Mouse (Mus musculus) heart, embryonic 10.5 days (tissue): Measurements from ENCODE around the gene Gm26620. TPM values are rescaled to one million over a fixed set of nuclear protein-coding genes. Genes with fewer than 3 reads are reported as not detected.

Experiments
- DNase-seq: peaks from one replicate; pipeline ENCODE4 v3.0.0-alpha.2; 2017; ENCODE audit warnings: low spot score
- H3K27ac ChIP-seq: fragments of 300-500 bp; sonication (generic); 2 replicates; pipeline ENCODE4 v1.5.1; 2016; ENCODE audit warnings: mild to moderate bottlenecking
- H3K27me3 ChIP-seq: fragments of 300-500 bp; sonication (generic); 2 replicates; pipeline ENCODE4 v1.6.1; 2016; ENCODE audit warnings: mild to moderate bottlenecking; ENCODE audit not compliant: poor library complexity, insufficient read depth, severe bottlenecking
- H3K36me3 ChIP-seq: fragments of 300-500 bp; sonication (generic); 2 replicates; pipeline ENCODE4 v1.6.1; 2016; ENCODE audit warnings: mild to moderate bottlenecking, moderate library complexity
- H3K4me1 ChIP-seq: fragments of 300-500 bp; sonication (generic); 2 replicates; pipeline ENCODE4 v1.6.1; 2016; ENCODE audit warnings: mild to moderate bottlenecking
- H3K4me3 ChIP-seq: fragments of 300-500 bp; sonication (generic); 2 replicates; pipeline ENCODE4 v1.5.1; 2016; ENCODE audit warnings: mild to moderate bottlenecking, moderate library complexity
- H3K9me3 ChIP-seq: fragments of 300-500 bp; sonication (generic); 2 replicates; pipeline ENCODE4 v1.6.1; 2016; ENCODE audit warnings: mild to moderate bottlenecking, moderate library complexity
- WGBS: fragments of 180-500 bp; shearing (Covaris S2); methylation state at CpG from one replicate; pipeline ENCODE4 v1.1.7; 2016; 5-methylcytosine and 5-hydroxymethylcytosine counted together
- polyA plus RNA-seq: library from polyadenylated mRNA; unstranded; fragments of >200 nt; fragmentation: Nextera tagmentation; extraction: Ambion mirVana; gene quantifications from 2 replicates; pipeline ENCODE4 v1.2.1, GENCODE M21; 2016

The Gm26620 gene
- polyA plus RNA-seq, 1 experiment from 2014 or later = 0.67 TPM

DNA sequence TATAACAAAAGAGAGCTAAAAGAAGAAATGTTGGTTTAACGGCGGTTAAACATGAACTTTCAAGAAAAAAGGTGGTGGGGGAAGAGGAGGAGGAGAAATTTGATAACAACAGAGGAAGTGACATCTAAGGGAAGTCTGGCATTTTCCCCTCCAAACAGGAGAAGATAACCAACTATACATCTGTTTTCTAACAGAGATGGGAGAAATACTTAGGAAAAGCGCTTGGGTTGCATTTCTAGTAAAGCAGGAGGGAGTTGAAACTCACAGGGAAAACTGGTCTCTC is 22.5 kb upstream of the Gm26620 start:
- H3K4me1 ChIP-seq = peaks cover 34% of the 10 kb centered on the region
- H3K9me3 ChIP-seq = no peaks in the 10 kb centered on the region
- H3K27ac ChIP-seq = peak overlapping the region; percentile 49; the same call in 1 of the 2 replicates
- WGBS = 56% methylated on average over 3 of the region's 3 CpGs
- no peaks in the 10 kb centered on the region for H3K27me3 ChIP-seq
- no peak for DNase-seq
- H3K4me3 ChIP-seq = no peak overlapping the region
- no peaks in the 10 kb centered on the region for H3K36me3 ChIP-seq

DNA sequence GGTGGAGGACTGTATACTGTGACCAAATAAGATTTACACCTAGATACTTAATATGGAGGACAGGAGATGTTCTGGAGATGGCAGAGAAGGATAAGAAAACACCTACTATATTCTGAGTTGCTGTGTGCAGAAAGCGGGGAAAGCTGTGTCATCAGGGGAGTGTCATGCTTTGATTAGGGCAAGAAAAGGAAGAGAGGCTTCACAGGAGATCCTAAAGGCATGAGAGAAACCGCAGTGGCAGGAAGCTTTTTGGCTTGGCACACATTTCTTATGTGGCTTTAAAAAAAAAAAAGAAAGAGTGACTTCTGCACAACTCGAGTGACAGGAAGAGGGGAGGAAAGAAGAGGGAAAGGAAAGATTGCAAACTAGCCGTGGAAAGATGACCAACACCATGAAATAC is 21.8 kb upstream of the Gm26620 start:
- H3K27ac ChIP-seq = no peak overlapping the region
- H3K4me3 ChIP-seq = no peak overlapping the region
- H3K4me1 ChIP-seq = peaks cover 34% of the 10 kb centered on the region
- H3K9me3 ChIP-seq = no peaks in the 10 kb centered on the region
- 52% methylated on average over 4 of the region's 4 CpGs for WGBS
- DNase-seq = no peak
- H3K36me3 ChIP-seq = no peaks in the 10 kb centered on the region
- no peaks in the 10 kb centered on the region for H3K27me3 ChIP-seq

DNA sequence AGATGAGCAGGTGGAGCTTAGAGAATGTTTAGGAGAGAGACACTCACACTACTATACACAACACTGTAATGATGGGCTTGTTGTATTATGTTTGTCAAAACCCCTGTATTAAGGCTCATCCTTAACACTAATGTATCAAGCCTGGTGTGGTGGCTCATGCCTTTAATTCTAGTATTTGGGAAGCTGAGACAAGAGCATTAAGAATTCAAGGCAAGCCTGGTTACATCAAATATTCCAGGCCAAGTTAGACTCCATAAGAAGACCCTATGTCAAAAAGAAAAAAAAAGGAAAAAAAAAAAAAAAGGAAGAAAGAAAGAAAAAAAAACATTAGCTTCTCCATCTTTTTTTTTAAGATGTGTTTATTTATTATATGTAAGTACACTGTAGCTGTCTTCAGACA is 20.6 kb upstream of the Gm26620 start:
- no peaks in the 10 kb centered on the region for H3K36me3 ChIP-seq
- peaks cover 34% of the 10 kb centered on the region for H3K4me1 ChIP-seq
- DNase-seq = no peak

DNA sequence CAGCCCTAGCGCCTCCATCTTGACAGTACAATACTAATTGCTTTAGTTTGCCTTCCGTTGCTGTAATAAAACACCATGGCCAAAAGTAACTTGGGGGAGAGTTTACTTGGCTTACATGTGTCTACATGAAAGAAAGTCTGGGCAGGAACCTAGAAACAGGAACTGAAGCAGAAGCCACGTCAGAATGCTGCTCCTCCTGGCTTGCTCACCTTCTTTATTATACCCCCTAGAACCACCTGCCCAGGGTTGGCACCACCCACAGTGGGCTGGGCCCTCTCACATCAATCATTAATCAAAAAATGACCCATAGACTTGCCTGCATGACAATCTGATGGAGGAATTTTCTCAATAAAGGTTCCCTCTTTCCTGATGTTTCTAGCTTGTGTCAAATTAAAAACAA is 20.1 kb upstream of the Gm26620 start:
- Histone ChIP-seq H3K4me1 (peaks cover 34% of the 10 kb centered on the region), H3K4me3 (no peak overlapping the region), H3K27me3 (no peaks in the 10 kb centered on the region), H3K27ac (no peak overlapping the region), H3K36me3 (no peaks in the 10 kb centered on the region), H3K9me3 (no peaks in the 10 kb centered on the region)
- 89% methylated on average over 3 of the region's 3 CpGs for WGBS
- DNase-seq = no peak

More for the DNA sequence above, 20.6 kb upstream of the Gm26620 start:
- Histone ChIP-seq H3K4me3 (no peak overlapping the region), H3K27ac (no peak overlapping the region), H3K9me3 (no peaks in the 10 kb centered on the region), H3K27me3 (no peaks in the 10 kb centered on the region)

DNA sequence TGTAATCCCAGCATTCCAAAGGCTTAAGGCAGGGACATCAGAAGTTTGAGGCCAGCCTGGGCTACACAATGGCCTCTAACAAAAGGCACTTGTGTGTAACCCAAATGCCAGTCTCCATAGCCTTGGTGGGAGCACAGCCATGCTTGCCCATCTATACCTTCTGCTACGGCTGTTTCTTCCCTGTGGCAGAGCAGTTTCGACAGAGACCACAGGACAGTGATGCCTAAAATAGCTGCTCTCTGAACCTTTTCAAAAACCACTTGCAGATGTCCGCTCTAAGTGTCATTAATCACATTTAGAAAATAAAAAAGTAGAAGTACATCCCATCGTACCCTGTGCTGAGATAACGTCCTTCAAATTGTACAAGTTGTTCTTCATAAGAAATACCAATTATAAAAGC is 19.5 kb upstream of the Gm26620 start:
- WGBS = 44% methylated on average over 5 of the region's 5 CpGs

DNA sequence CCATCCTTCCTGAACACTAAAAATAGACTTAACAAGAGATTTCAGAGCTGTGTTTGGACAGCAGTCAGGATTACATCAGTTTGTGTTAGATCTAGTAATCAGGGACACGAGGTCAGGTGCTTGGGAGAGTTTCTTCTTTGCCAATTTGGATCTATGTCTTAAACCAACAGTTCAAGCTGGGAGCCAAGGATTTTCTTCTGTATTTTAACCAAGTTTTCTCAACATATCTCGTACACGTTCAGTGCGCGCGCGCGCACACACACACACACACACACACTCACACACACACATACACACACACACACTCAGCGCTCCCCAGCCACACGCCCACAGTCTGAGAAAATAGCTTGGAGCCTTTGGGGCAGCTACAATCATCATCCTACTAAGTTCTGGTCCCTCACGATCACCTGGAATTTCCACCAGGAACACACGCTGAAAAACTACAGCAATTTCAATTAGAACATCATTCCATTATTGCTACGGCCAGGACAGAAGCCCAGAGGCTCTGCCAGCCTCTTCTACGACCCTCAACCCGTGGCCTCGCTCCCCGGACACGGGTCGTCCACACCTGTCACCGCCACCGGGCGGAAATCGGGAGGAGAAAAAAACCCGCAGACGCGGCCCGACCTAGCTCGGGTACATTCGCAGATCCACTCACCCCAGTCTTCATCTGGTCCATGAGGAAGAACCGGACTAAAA is 17.7 kb upstream of the Gm26620 start:
- H3K27ac ChIP-seq = peak overlapping the region; percentile 90
- H3K4me3 ChIP-seq = peak overlapping the region; percentile 91
- peaks cover 9% of the 10 kb centered on the region; the same call in 1 of the 2 replicates for H3K36me3 ChIP-seq
- H3K4me1 ChIP-seq = peaks cover 29% of the 10 kb centered on the region
- H3K27me3 ChIP-seq = no peaks in the 10 kb centered on the region
- DNase-seq = no peak
- H3K9me3 ChIP-seq = no peaks in the 10 kb centered on the region
- 2% methylated on average over 30 of the region's 30 CpGs for WGBS

More for the DNA sequence above, 19.5 kb upstream of the Gm26620 start:
- H3K4me3 ChIP-seq = peak overlapping the region; percentile 37
- no peaks in the 10 kb centered on the region for H3K27me3 ChIP-seq
- H3K27ac ChIP-seq = peak overlapping the region; percentile 56; the same call in 1 of the 2 replicates
- DNase-seq = peak; percentile 64
- no peaks in the 10 kb centered on the region for H3K36me3 ChIP-seq
- no peaks in the 10 kb centered on the region for H3K9me3 ChIP-seq
- H3K4me1 ChIP-seq = peaks cover 34% of the 10 kb centered on the region

DNA sequence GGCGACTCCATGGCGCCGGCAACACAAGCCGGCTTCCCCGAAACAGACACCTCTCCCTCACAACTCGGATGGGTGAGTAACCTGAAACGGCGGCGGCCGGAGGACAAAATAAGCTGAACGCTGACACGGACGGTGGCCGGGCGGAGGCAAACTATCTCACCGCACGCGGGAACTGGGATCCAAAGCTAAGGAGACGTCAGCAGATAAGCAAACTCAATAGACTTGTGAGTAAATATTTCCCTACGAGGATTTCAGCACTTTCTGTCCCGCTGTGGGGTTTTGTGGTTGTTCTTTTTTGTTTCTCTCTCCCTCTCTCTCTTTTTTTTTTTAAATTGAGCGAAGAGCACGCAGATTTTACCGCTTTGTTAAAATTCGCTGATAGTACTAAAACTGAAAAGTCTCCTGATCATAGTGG is 17.2 kb upstream of the Gm26620 start, which contains the start of gene Atf6:
TSS of gene Atf6 (minus strand) at position 81 of the 415 bp plus-strand sequence.
- WGBS = under 1% methylated on average over 25 of the region's 25 CpGs
- Histone ChIP-seq H3K9me3 (no peaks in the 10 kb centered on the region), H3K4me1 (peaks cover 24% of the 10 kb centered on the region), H3K4me3 (peak within 1 kb of the TSS; percentile 91), H3K27ac (peak within 1 kb of the TSS; percentile 90), H3K36me3 (peaks cover 14% of the 10 kb centered on the region; the same call in 1 of the 2 replicates), H3K27me3 (no peaks in the 10 kb centered on the region)
- peak; percentile 97 for DNase-seq

DNA sequence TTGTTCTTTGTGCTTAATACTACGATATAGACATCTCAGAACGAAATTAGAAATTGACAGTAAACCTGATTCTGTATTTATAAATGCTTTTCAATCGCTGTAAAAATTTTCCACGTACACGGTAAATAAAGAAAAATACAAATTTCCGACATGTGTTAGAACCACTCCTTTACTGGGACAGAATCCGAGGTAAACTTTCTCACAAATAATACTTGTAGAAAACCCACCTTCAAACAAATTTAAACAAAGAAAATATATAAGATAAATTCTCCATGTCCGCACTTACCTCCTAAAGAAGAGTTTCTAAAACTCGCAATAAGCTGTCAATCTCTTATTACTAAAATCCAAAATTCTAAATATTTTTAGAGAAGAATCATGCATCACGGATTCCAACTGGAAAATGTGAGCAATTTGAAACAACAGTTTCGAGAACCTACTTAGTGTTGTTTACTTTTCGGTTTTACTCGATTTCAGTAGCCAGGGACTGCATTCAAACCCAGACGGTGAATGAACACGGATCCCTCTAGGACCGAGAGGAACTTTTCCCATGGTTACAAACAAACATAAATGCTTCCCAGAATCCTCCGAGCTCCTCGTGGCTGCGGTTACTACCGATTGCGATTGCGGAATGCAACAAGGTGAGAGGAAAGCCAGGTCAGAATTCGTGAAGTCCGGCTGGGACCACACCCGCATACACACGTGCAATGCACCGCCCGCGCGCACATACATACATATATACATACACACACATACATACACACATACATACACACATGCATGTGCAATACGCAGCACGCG is 16.6 kb upstream of the Gm26620 start:
- peak overlapping the region; percentile 90 for H3K27ac ChIP-seq
- DNase-seq = peak; percentile 92
- H3K4me3 ChIP-seq = peak overlapping the region; percentile 91
- H3K27me3 ChIP-seq = no peaks in the 10 kb centered on the region
- no peaks in the 10 kb centered on the region for H3K9me3 ChIP-seq
- under 1% methylated on average over 33 of the region's 33 CpGs for WGBS
- peaks cover 14% of the 10 kb centered on the region; the same call in 1 of the 2 replicates for H3K36me3 ChIP-seq
- H3K4me1 ChIP-seq = peaks cover 18% of the 10 kb centered on the region

DNA sequence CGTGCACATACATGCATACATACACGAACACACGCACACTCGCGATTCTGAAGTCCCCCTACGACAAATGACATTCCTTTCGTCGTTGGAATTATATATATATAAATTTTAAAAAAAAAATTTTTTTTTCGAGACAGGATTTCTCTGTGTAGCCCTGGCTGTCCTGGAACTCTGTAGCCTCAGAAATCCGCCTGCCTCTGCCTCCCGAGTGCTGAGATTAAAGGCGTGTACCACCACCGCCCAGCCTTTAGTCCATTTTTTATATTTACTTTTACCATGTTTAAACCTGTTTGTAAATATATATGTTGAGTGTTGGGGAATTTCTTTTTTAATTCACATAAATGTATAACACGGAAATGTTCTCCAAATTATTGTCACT is 16.0 kb upstream of the Gm26620 start:
- Histone ChIP-seq H3K9me3 (no peaks in the 10 kb centered on the region), H3K4me3 (peak overlapping the region; percentile 91), H3K36me3 (peaks cover 17% of the 10 kb centered on the region; the same call in 1 of the 2 replicates), H3K27me3 (no peaks in the 10 kb centered on the region), H3K27ac (peak overlapping the region; percentile 90), H3K4me1 (peaks cover 17% of the 10 kb centered on the region; the same call in 1 of the 2 replicates)
- peak; percentile 57 for DNase-seq
- WGBS = 18% methylated on average over 14 of the region's 14 CpGs

DNA sequence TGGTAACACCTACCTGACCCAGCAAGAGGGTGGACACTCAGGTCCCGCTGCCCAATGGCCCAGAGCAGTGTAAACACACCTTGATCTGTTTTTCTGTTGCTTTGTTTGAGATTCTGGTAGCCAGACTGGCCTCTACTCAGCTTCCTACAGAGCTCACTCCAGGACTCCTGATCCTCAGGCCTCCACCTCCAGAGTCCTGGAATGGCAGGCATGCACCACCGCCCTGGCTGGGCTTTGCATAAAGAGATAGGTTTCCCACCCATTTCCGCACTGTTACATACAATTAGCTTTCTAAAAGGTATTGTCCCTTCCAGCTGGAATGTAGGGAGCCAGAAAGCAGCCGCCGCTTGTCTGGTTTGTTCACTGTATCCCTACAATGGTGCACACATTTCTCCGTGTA is 13.5 kb upstream of the Gm26620 start:
- 82% methylated on average over 6 of the region's 6 CpGs for WGBS

DNA sequence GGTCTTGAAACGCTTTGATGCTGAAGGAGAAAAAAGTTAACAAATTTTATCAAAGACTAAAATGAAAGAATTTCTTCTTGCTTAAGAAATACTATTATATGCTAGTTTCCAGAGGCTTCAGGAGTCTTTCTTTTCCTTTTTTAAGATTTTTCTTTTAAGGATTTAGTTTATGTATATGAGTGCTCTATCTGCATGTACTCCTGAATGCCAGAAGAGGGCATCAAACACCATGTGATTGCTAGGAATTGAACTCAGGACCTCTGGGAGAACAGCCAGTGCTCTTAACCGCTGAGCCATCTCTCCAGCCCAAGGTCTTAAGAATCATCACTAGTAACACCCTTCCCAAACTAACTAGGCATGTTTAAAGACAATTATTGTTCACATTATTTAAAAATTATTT is 12.9 kb upstream of the Gm26620 start:
- Histone ChIP-seq H3K4me1 (no peaks in the 10 kb centered on the region), H3K27me3 (no peaks in the 10 kb centered on the region), H3K27ac (no peak overlapping the region), H3K36me3 (peaks cover 39% of the 10 kb centered on the region), H3K4me3 (no peak overlapping the region), H3K9me3 (no peaks in the 10 kb centered on the region)
- 91% methylated on average over 2 of the region's 2 CpGs for WGBS
- peak; percentile 20 for DNase-seq

More for the DNA sequence above, 13.5 kb upstream of the Gm26620 start:
- DNase-seq = peak; percentile 56
- no peaks in the 10 kb centered on the region for H3K9me3 ChIP-seq
- no peak overlapping the region for H3K4me3 ChIP-seq
- H3K4me1 ChIP-seq = peaks cover 5% of the 10 kb centered on the region; the same call in 1 of the 2 replicates
- no peaks in the 10 kb centered on the region for H3K27me3 ChIP-seq
- peaks cover 34% of the 10 kb centered on the region for H3K36me3 ChIP-seq
- no peak overlapping the region for H3K27ac ChIP-seq

DNA sequence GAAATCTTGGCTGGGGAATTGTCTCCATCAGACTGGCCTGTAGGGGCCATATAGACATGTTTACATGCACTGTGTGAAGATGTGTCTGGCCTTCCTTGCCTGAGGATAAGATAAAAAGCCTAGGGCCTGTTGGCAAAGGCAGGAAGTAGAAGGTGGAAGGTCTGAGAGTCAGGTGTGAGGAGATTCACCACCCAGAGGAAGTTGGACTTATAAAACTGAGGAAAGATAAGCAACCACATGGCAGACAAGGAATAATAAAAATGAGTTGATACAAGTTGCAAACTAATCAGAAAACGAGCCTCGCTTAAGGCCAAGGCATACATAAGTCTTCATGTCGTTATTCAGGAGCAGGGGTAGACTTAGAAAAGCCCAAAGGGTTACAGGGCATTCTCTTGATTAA is 9.2 kb upstream of the Gm26620 start:
- H3K27me3 ChIP-seq = no peaks in the 10 kb centered on the region
- 83% methylated on average over 3 of the region's 3 CpGs for WGBS
- no peak overlapping the region for H3K27ac ChIP-seq
- H3K36me3 ChIP-seq = peaks cover 67% of the 10 kb centered on the region
- DNase-seq = no peak
- no peaks in the 10 kb centered on the region for H3K4me1 ChIP-seq
- H3K9me3 ChIP-seq = no peaks in the 10 kb centered on the region
- H3K4me3 ChIP-seq = no peak overlapping the region

DNA sequence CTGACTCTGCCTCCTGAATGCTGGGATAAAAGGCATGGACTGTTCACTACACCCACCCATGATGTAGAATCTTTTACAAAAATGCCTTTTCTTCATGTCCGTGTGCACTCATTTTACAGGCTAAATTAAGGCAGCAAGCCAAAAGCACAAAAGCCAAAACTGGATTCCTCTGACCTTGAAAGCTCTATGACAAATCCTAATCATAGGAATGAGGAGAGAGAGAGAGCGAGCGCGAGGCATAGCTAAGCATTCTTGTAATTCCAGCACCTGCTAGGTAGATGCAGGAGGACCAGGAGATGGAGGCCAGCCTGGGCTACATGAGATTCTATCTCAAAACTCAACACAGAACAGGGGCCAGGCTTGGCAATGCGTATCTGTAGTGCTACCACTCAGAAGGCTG is 8.0 kb upstream of the Gm26620 start:
- Histone ChIP-seq H3K4me1 (no peaks in the 10 kb centered on the region), H3K4me3 (no peak overlapping the region), H3K27me3 (no peaks in the 10 kb centered on the region), H3K27ac (no peak overlapping the region), H3K36me3 (peaks cover 69% of the 10 kb centered on the region), H3K9me3 (no peaks in the 10 kb centered on the region)
- WGBS = 77% methylated on average over 5 of the region's 5 CpGs
- DNase-seq = no peak
